Mouse (Mus musculus) ES-Bruce4 (cell line): ENCODE measurements at regions not wholly inside any gene's neighbourhood (a gene's known extent, or its start where the extent isn't known, plus 50 kb on each side); places are given as distances from the start of the nearest gene placed in this dataset.

Experiments
- H3K27ac ChIP-seq: 2 replicates; pipeline ENCODE4 v1.5.1; 2012; ENCODE audit warnings: low read length, inconsistent platforms; ENCODE audit not compliant: insufficient read depth
- H3K27me3 ChIP-seq: 2 replicates; pipeline ENCODE4 v1.6.1; 2012; ENCODE audit warnings: mild to moderate bottlenecking, low read length, inconsistent platforms; ENCODE audit not compliant: control insufficient read depth, poor library complexity, insufficient read depth, severe bottlenecking
- H3K36me3 ChIP-seq: 2 replicates; pipeline ENCODE4 v1.6.1; 2012; ENCODE audit warnings: inconsistent platforms, mild to moderate bottlenecking, low read length, moderate library complexity; ENCODE audit not compliant: control insufficient read depth, poor library complexity, insufficient read depth, severe bottlenecking
- H3K4me1 ChIP-seq: one replicate; pipeline ENCODE4 v1.8.1; 2011; ENCODE audit warnings: low read length; ENCODE audit not compliant: control insufficient read depth, insufficient read depth
- H3K4me3 ChIP-seq: 2 replicates; pipeline ENCODE4 v1.5.1; 2011; ENCODE audit warnings: low read depth, mild to moderate bottlenecking, low read length
- H3K9ac ChIP-seq: 2 replicates; pipeline ENCODE4 v1.6.1; 2012; ENCODE audit warnings: low read depth, mild to moderate bottlenecking, inconsistent platforms; ENCODE audit not compliant: poor library complexity, severe bottlenecking
- H3K9me3 ChIP-seq: replicated peaks from 2 replicates; pipeline ENCODE4 v1.6.1; 2012; ENCODE audit warnings: mild to moderate bottlenecking, low read length, inconsistent platforms; ENCODE audit not compliant: control insufficient read depth, poor library complexity, insufficient read depth, severe bottlenecking
- CTCF ChIP-seq: IDR thresholded peaks from one replicate; pipeline ENCODE4 v1.8.1; 2011; ENCODE audit warnings: low read depth, low read length
- EP300 ChIP-seq: IDR thresholded peaks from 2 replicates; pipeline ENCODE4 v1.6.1; 2011; ENCODE audit warnings: low read depth, low read length; ENCODE audit not compliant: insufficient read depth
- POLR2A ChIP-seq: IDR thresholded peaks from one replicate; pipeline ENCODE4 v1.8.1; 2011; ENCODE audit warnings: low read length; ENCODE audit not compliant: insufficient read depth

- H3K4me1 ChIP-seq = no peaks in the 10 kb centered on the region
- no peaks in the 10 kb centered on the region; the same call in 1 of the 2 replicates for H3K27me3 ChIP-seq
- no peaks in the 10 kb centered on the region for H3K36me3 ChIP-seq
- no peak overlapping the region for H3K4me3 ChIP-seq
- TF ChIP-seq POLR2A (no peak), EP300 (no peak), CTCF (no peak)
- no peak overlapping the region for H3K27ac ChIP-seq
- no peaks in the 10 kb centered on the region for H3K9me3 ChIP-seq
- no peak overlapping the region for H3K9ac ChIP-seq
These were observed 432.5 kb downstream of the Fgf9 start for GRCm38 (mm10) chr14:58502890-58503289.

DNA sequence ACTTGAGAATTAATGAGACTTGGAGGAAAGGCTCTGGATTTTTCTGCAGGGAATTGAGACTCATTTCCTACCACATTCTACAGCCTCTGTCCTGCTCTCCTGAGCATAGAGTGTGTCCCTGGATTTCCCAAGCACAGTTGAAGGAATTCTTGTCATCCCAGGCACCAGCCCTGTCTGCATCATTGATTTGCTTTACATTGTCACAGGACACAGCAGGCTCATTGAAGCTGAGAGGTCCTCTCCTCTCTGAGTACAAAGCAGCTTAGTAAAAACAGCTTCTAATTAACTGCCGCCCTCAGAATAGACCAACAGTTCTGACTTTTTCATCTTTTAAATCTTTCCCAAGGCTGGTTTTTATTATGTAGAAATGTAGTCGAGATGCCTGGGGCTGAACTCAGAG lies 429.7 kb downstream of the Fgf9 start:
- no peak for TF ChIP-seq CTCF
- TF ChIP-seq EP300 = no peak
- no peak for TF ChIP-seq POLR2A
- H3K4me1 ChIP-seq = no peaks in the 10 kb centered on the region
- H3K9me3 ChIP-seq = no peaks in the 10 kb centered on the region
- no peak overlapping the region for H3K27ac ChIP-seq
- no peaks in the 10 kb centered on the region for H3K36me3 ChIP-seq
- H3K9ac ChIP-seq = no peak overlapping the region
- H3K4me3 ChIP-seq = no peak overlapping the region
- H3K27me3 ChIP-seq = no peaks in the 10 kb centered on the region; the same call in 1 of the 2 replicates

- no peak overlapping the region for H3K27ac ChIP-seq
- no peaks in the 10 kb centered on the region for H3K36me3 ChIP-seq
- H3K4me1 ChIP-seq = no peaks in the 10 kb centered on the region
- no peak overlapping the region for H3K4me3 ChIP-seq
- no peaks in the 10 kb centered on the region for H3K9me3 ChIP-seq
- H3K27me3 ChIP-seq = no peaks in the 10 kb centered on the region; the same call in 1 of the 2 replicates
- H3K9ac ChIP-seq = no peak overlapping the region
- TF ChIP-seq EP300 (no peak), POLR2A (no peak), CTCF (no peak)
These were observed 429.2 kb downstream of the Fgf9 start for GRCm38 (mm10) chr14:58499501-58499900.

GRCm38 (mm10) chr14:58499071-58499470 lies 428.7 kb downstream of the Fgf9 start:
- H3K9me3 ChIP-seq = no peaks in the 10 kb centered on the region
- H3K4me1 ChIP-seq = no peaks in the 10 kb centered on the region
- H3K36me3 ChIP-seq = no peaks in the 10 kb centered on the region
- H3K4me3 ChIP-seq = no peak overlapping the region
- H3K27me3 ChIP-seq = no peaks in the 10 kb centered on the region; the same call in 1 of the 2 replicates
- H3K27ac ChIP-seq = no peak overlapping the region
- no peak overlapping the region for H3K9ac ChIP-seq
- TF ChIP-seq CTCF = no peak
- no peak for TF ChIP-seq POLR2A
- no peak for TF ChIP-seq EP300

DNA sequence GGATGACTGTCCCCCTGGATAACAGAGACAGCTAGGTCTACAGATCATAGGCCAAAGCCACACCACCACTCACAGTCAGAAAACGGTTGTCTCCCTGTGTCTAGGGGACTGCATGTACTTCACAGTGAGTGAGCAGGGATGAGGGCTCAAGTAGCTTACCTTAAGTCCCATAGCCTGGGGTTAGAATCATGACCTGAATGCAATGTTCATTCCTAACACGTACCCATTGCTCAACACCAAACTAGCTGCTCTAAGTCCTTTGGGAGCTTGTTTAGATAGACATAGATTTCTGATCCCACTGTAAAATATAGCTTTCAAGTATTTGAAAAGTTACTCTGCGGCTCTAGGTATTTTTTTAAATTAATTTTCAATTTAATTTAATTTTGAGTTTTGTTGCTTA lies 426.6 kb downstream of the Fgf9 start:
- Histone ChIP-seq H3K4me1 (no peaks in the 10 kb centered on the region), H3K9me3 (no peaks in the 10 kb centered on the region)

DNA sequence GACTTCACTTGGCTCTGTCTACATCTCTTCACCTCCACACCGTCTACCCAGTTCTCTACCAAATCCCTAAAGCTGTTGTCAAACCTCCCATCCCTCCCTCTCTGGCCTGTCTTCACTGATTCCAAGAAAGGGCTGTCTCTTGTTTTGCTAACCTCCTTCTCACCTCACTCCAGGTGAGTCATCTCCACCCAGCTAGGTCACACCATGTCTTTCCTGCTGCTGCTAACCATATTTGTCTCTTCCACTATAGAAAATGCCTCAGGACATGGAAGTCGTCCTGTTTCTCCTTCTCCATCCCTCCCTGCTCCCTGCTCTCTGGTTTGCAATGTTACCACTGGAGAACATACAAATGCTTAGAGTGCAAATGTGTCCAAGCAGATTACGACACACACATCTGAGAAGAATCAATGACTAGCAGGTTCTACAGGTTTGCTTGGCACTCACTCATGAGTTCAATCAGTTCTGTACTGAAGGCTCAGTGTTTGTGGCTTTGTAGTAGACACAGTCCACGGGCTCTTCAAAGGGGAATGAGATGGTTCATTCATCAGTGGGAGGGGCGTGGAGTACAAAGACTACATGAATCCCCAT lies 424.1 kb downstream of the Fgf9 start:
- no peak for TF ChIP-seq EP300
- no peak for TF ChIP-seq POLR2A
- TF ChIP-seq CTCF = no peak
- Histone ChIP-seq H3K4me1 (no peaks in the 10 kb centered on the region), H3K9me3 (no peaks in the 10 kb centered on the region), H3K27ac (no peak overlapping the region), H3K9ac (no peak overlapping the region), H3K4me3 (no peak overlapping the region), H3K36me3 (no peaks in the 10 kb centered on the region), H3K27me3 (no peaks in the 10 kb centered on the region)

More for the DNA sequence above, 426.6 kb downstream of the Fgf9 start:
- Histone ChIP-seq H3K4me3 (no peak overlapping the region), H3K27me3 (no peaks in the 10 kb centered on the region; the same call in 1 of the 2 replicates), H3K36me3 (no peaks in the 10 kb centered on the region), H3K9ac (no peak overlapping the region), H3K27ac (no peak overlapping the region)
- TF ChIP-seq CTCF (no peak), EP300 (no peak), POLR2A (no peak)
